Mouse (Mus musculus) megakaryocyte, embryonic 14.5 days (primary cell): Measurements from ENCODE around the gene C1rl.

Experiments used
- FLI1 ChIP-seq: IDR thresholded peaks from 2 replicates; pipeline ENCODE4 v1.6.1; 2012; ENCODE audit warnings: low read length, inconsistent platforms, mixed read lengths
- GATA1 ChIP-seq: IDR thresholded peaks from 3 replicates; pipeline ENCODE4 v1.6.1; 2012; ENCODE audit warnings: mixed read lengths, low read length, inconsistent platforms, borderline replicate concordance

GRCm38 (mm10) chr6:124545425-124545824 is 52.5 kb downstream of the C1rl start:
- TF ChIP-seq FLI1 (no peak), GATA1 (no peak)
